Mouse (Mus musculus): ENCODE measurements at regions not wholly inside any gene's neighbourhood (a gene's known extent, or its start where the extent isn't known, plus 50 kb on each side); places are given as distances from the start of the nearest gene placed in this dataset. TPM values are rescaled to one million over a fixed set of nuclear protein-coding genes. Genes with fewer than 3 reads are reported as not detected.

Small RNA genes lying in the stretch of these regions (microRNA-seq; reads per million reads assigned to microRNA genes)
- not detected for gene Gm23075

Data from midbrain, embryonic 16.5 days (tissue).